ENCODE assay signal across 8 mouse cellular contexts in genomic region chr7:7171227-7172147, GRCm38 (mm10). TPM values are rescaled to one million over a fixed set of nuclear protein-coding genes. Genes with fewer than 3 reads are reported as not detected.
DNase-seq lines count a peak whose midpoint lies in the region.

Gene Zfp418, plus strand, starts transcription at chr7:7171330.

- H3K4me3 ChIP-seq in embryonic facial prominence, embryonic 10.5 days, result peak within 1 kb of the TSS; percentile 79

- WGBS in embryonic facial prominence, embryonic 10.5 days, result 2% methylated on average over 26 of the region's 26 CpGs

- peak within 1 kb of the TSS; percentile 81 for H3K27ac ChIP-seq in embryonic facial prominence, embryonic 10.5 days (replicated peaks)

- DNase-seq in 3134 (ENCODE audit: extremely low read depth, insufficient read length, low spot score), result peak; percentile 64
- DNase-seq in adrenal gland, adult 8-10 months, result peak; percentile 60
- DNase-seq in embryonic facial prominence, embryonic 10.5 days (ENCODE audit: low spot score), result peak; percentile 50
- peak; percentile 97 for DNase-seq in heart, adult 11 months
- DNase-seq in kidney, adult 11 months, result peak; percentile 79
- peak; percentile 65 to 69 for DNase-seq in left cerebral cortex, postnatal 36 days (ENCODE audit: low spot score in 2 of 2)
- peak; percentile 40 for DNase-seq in mesoderm, embryonic 11.5 days (ENCODE audit: low read depth, low spot score)
- peak; percentile 69 for DNase-seq in right cerebral cortex, postnatal 25 days

- peaks cover 16% of the 10 kb centered on the region for H3K36me3 ChIP-seq in embryonic facial prominence, embryonic 10.5 days (replicated peaks)

- peaks cover 8% of the 10 kb centered on the region for H3K4me1 ChIP-seq in embryonic facial prominence, embryonic 10.5 days

- no peaks in the 10 kb centered on the region for H3K27me3 ChIP-seq in embryonic facial prominence, embryonic 10.5 days (replicated peaks; ENCODE audit: low read depth, poor library complexity, severe bottlenecking)

- H3K9me3 ChIP-seq in embryonic facial prominence, embryonic 10.5 days, result no peaks in the 10 kb centered on the region

- intact Hi-C loops in left cerebral cortex, postnatal 36 days (cut with DNase I), result loop anchor here (5.0 kb wide), 1 partner anchor 34 kb away; the partner anchor contains the start of gene Zfp773

RNA-seq across cellular contexts. Expression of gene Zfp418, which starts in this region (rescaled TPM):
- total RNA-seq in adrenal gland, adult 8-10 months (2022), result 1 to 10 TPM; 2.6 to 4.2 (median 3.3) TPM
- 3.4 and 3.7 TPM in 2 replicates for polyA plus RNA-seq in embryonic facial prominence, embryonic 10.5 days (2016; fragmentation: Nextera tagmentation; extraction: Ambion mirVana)
- 1 to 10 TPM; 5.9 to 6.8 TPM for total RNA-seq in left cerebral cortex, postnatal 36 days (2021)

Comparison
In these comparisons a context has a peak if more than half of its experiments do, and no peak if none do; other contexts are left out.
1. Peak in every context shown above with its lines: DNase-seq, H3K4me3 ChIP-seq and H3K27ac ChIP-seq.
2. DNase-seq: peak in every context shown above with its lines; median percentile 97 in heart, adult 11 months; 79 in kidney, adult 11 months; 69 in right cerebral cortex, postnatal 25 days; 67 in left cerebral cortex, postnatal 36 days; 64 in 3134; 60 in adrenal gland, adult 8-10 months; 50 in embryonic facial prominence, embryonic 10.5 days; 40 in mesoderm, embryonic 11.5 days.